6 mouse cellular contexts compared by ENCODE assay signal in the genomic region with DNA sequence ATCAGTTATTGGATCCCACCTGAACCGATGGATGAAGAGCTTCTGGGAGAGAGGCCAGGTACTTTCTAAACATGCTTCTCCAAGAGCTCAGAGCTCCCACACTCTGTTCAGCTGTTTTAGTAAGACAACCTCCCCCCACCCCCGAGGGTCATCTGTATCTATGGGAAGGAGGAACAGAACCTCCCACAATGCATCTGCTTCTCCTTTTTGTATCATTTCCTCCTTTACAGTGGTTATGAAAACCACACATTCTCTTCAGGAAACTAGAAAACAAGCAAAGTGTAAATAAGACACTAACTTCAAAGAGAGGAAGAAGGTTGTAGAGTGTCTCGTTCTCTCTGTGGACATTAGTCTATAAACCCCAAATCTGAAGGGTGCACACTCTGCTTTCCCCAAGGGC.
DNase-seq lines count a peak whose midpoint lies in the region; ATAC-seq and TF ChIP-seq lines count a peak whose summit lies in the region.
"Not testable (repeated sequence)": the region's sequence is repeated elsewhere in the genome, so short reads cannot be mapped to it uniquely, and the experiment has no call there.

No protein-coding gene starts in this region.

- not testable (repeated sequence) for H3K79me2 ChIP-seq in CH12.LX (replicated peaks; ENCODE audit: control insufficient read depth, extremely low read depth, insufficient read depth, poor library complexity, severe bottlenecking)

- not testable (repeated sequence) for TF ChIP-seq RAD21 in CH12.LX (IDR thresholded peaks at IDR 0.05; ENCODE audit: low read depth, low read length)

- TF ChIP-seq CTCF in CH12.LX (conservative IDR thresholded peaks at IDR 0.05 in 1 of 2, IDR thresholded peaks at IDR 0.05 in 1 of 2; ENCODE audit: low read depth in 2 of 2, low read length in 2 of 2), result not testable (repeated sequence)

- H3K27ac ChIP-seq in CH12.LX (ENCODE audit: insufficient read depth, low read depth); intestine, embryonic 16.5 days (ENCODE audit: low read length): not testable (repeated sequence)

- dilution Hi-C loops in CH12.LX (cut with MboI; ENCODE audit: extremely low pct_ligation_motif_present, extremely low pct_unique_long_range_greater_than_20kb, low sequenced_read_pairs), result not testable (repeated sequence)

- TF ChIP-seq EP300 in CH12.LX (IDR thresholded peaks at IDR 0.05; ENCODE audit: low read length), result not testable (repeated sequence)

- WGBS in intestine, embryonic 16.5 days, result 70% methylated on average over 3 of the region's 3 CpGs

- not testable (repeated sequence) for H3K9ac ChIP-seq in CH12.LX (ENCODE audit: insufficient read depth, low read depth); intestine, embryonic 16.5 days (ENCODE audit: low read depth, low read length)

- in situ Hi-C loops in CH12.LX (cut with MboI; ENCODE audit: low pct_ligation_motif_present, low pct_unique_long_range_greater_than_20kb, low sequenced_read_pairs), result not testable (repeated sequence)

- H3K9me3 ChIP-seq in CH12.LX (replicated peaks; ENCODE audit: low read length); intestine, embryonic 16.5 days (ENCODE audit: control insufficient read depth, low read length): not testable (repeated sequence)

- not testable (repeated sequence) for H3K27me3 ChIP-seq in CH12.LX (replicated peaks); intestine, embryonic 16.5 days (replicated peaks; ENCODE audit: control insufficient read depth, insufficient read depth, low read length); splenic B cell, adult 2 months (ENCODE audit: control insufficient read depth, insufficient read depth, low read length, poor library complexity, severe bottlenecking)

- not testable (repeated sequence) for TF ChIP-seq POLR2A in CH12.LX (IDR thresholded peaks at IDR 0.05; ENCODE audit: low read depth, low read length)

- H3K4me2 ChIP-seq in CH12.LX (ENCODE audit: insufficient read depth, low read depth, poor library complexity, severe bottlenecking), result peak overlapping the region; percentile 92
- H3K4me2 ChIP-seq in intestine, embryonic 16.5 days (ENCODE audit: low read depth, low read length), result not testable (repeated sequence)

- not testable (repeated sequence) for DNase-seq in CH12.LX (ENCODE audit: extremely low read depth)
- peak; percentile 12 for DNase-seq in splenic B cell, adult 2 months (ENCODE audit: low read depth, low spot score)

- peaks cover 23 to 47% of the 10 kb centered on the region in 2 experiments for H3K4me1 ChIP-seq in CH12.LX (ENCODE audit: control insufficient read depth in 1 of 2, insufficient read depth in 2 of 2)
- H3K4me1 ChIP-seq in intestine, embryonic 16.5 days (ENCODE audit: control insufficient read depth, insufficient read depth, low read length), result not testable (repeated sequence)

- H3K36me3 ChIP-seq in CH12.LX (replicated peaks in 1 of 2; ENCODE audit: control insufficient read depth in 1 of 2, insufficient read depth in 1 of 2, low read length in 1 of 2); intestine, embryonic 16.5 days (ENCODE audit: control insufficient read depth, insufficient read depth, low read length); splenic B cell, adult 2 months (ENCODE audit: control insufficient read depth, insufficient read depth, low read length, poor library complexity, severe bottlenecking): not testable (repeated sequence)

- peak overlapping the region in 1 of 3 experiments; percentile 20 for H3K4me3 ChIP-seq in CH12.LX (replicated peaks in 1 of 3; ENCODE audit: low read depth in 2 of 3, low read length in 2 of 3, poor library complexity in 1 of 3)
- not testable (repeated sequence) for H3K4me3 ChIP-seq in intestine, embryonic 16.5 days (ENCODE audit: low read length)

- peak; percentile 100 for ATAC-seq in common myeloid progenitor, adult 5-6 weeks (replicated peaks; ENCODE audit: low read depth, poor library complexity, severe bottlenecking)
- peak; percentile 91 to 92 for ATAC-seq in hematopoietic stem cell, adult 5-6 weeks (replicated peaks in 1 of 2; ENCODE audit: insufficient read depth in 1 of 2, low FRiP score in 2 of 2, low TSS enrichment in 1 of 2, low read depth in 1 of 2, poor library complexity in 2 of 2, severe bottlenecking in 2 of 2)
- ATAC-seq in intestine, embryonic 16.5 days, result peak; percentile 11; the same call in 1 of the 2 replicates
- peak; percentile 97 for ATAC-seq in monocyte, adult 5-6 weeks (replicated peaks; ENCODE audit: insufficient number of reproducible peaks, low FRiP score, low TSS enrichment, poor library complexity, severe bottlenecking)

Comparison
In these comparisons a context has a peak if more than half of its experiments do, and no peak if none do; other contexts are left out.
1. ATAC-seq: peak in every context shown above with its lines; median percentile 100 in common myeloid progenitor, adult 5-6 weeks; 97 in monocyte, adult 5-6 weeks; 92 in hematopoietic stem cell, adult 5-6 weeks; 11 in intestine, embryonic 16.5 days.